Mouse (Mus musculus): ENCODE results near the gene S1pr5. TPM values are rescaled to one million over a fixed set of nuclear protein-coding genes. Genes with fewer than 3 reads are reported as not detected.
"Not testable (repeated sequence)": the region's sequence is repeated elsewhere in the genome, so short reads cannot be mapped to it uniquely, and the experiment has no call there.

The S1pr5 gene
- polyA plus RNA-seq, 1 experiment from 2014 or later: 0.07 TPM

- no peak for ATAC-seq (ENCODE audit: extremely low read depth, insufficient number of reproducible peaks, low FRiP score, low TSS enrichment)
- no peak overlapping the region for H3K4me2 ChIP-seq
- H3K4me3 ChIP-seq: no peak overlapping the region
- H3K9me3 ChIP-seq: no peaks in the 10 kb centered on the region
- 86% methylated on average over 5 of the region's 5 CpGs for WGBS
- H3K27me3 ChIP-seq (replicated peaks): no peaks in the 10 kb centered on the region
- no peak overlapping the region for H3K27ac ChIP-seq (replicated peaks)
- peaks cover 71% of the 10 kb centered on the region for H3K36me3 ChIP-seq
- H3K9ac ChIP-seq: no peak overlapping the region
- H3K4me1 ChIP-seq: peaks cover 21% of the 10 kb centered on the region
These were observed 35.3 kb upstream of the S1pr5 start for GRCm38 (mm10) chr9:21283591-21283990.

DNA sequence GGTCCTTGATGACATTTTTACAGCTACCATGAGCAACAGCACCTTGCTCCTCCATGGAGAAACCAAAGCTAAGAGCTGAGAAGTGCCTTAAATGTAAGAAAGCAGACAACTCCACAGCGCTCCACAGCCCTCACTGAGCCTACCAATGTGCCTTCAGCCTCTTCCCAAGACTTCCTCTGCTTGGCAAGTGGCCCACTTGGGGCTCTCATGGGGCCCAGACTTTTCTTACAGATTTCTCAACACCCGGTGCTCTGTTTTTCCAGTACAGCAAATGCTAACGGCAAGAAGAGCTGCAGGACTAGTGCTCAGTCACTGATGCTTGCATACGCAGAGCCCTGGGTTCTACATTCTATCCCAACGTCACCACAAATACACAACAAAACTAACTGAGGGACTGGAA lies 29.5 kb upstream of the S1pr5 start:
- Histone ChIP-seq H3K4me3 (no peak overlapping the region), H3K36me3 (peaks cover 100% of the 10 kb centered on the region), H3K4me1 (peaks cover 26% of the 10 kb centered on the region), H3K9me3 (no peaks in the 10 kb centered on the region), H3K9ac (no peak overlapping the region), H3K27ac (replicated peaks) (no peak overlapping the region), H3K27me3 (replicated peaks) (no peaks in the 10 kb centered on the region), H3K4me2 (no peak overlapping the region)
- ATAC-seq (ENCODE audit: extremely low read depth, insufficient number of reproducible peaks, low FRiP score, low TSS enrichment): no peak
- 89% methylated on average over 5 of the region's 5 CpGs for WGBS

GRCm38 (mm10) chr9:21276307-21276706 lies 28.1 kb upstream of the S1pr5 start:
- no peak overlapping the region for H3K27ac ChIP-seq (replicated peaks)
- WGBS: 86% methylated on average over 8 of the region's 8 CpGs

GRCm38 (mm10) chr9:21275727-21276126 lies 27.5 kb upstream of the S1pr5 start:
- WGBS: 80% methylated on average over 12 of the region's 12 CpGs
- Histone ChIP-seq H3K27ac (replicated peaks) (no peak overlapping the region), H3K9me3 (no peaks in the 10 kb centered on the region), H3K4me2 (no peak overlapping the region), H3K36me3 (peaks cover 100% of the 10 kb centered on the region), H3K27me3 (replicated peaks) (no peaks in the 10 kb centered on the region), H3K4me1 (peaks cover 26% of the 10 kb centered on the region), H3K4me3 (no peak overlapping the region), H3K9ac (no peak overlapping the region)
- no peak for ATAC-seq (ENCODE audit: extremely low read depth, insufficient number of reproducible peaks, low FRiP score, low TSS enrichment)

More at GRCm38 (mm10) chr9:21276307-21276706, 28.1 kb upstream of the S1pr5 start:
- Histone ChIP-seq H3K4me3 (no peak overlapping the region), H3K4me1 (peaks cover 26% of the 10 kb centered on the region), H3K36me3 (peaks cover 100% of the 10 kb centered on the region), H3K9me3 (no peaks in the 10 kb centered on the region), H3K4me2 (no peak overlapping the region), H3K9ac (no peak overlapping the region), H3K27me3 (replicated peaks) (no peaks in the 10 kb centered on the region)
- no peak for ATAC-seq (ENCODE audit: extremely low read depth, insufficient number of reproducible peaks, low FRiP score, low TSS enrichment)

GRCm38 (mm10) chr9:21275013-21275710 lies 26.9 kb upstream of the S1pr5 start:
- H3K4me1 ChIP-seq: peaks cover 26% of the 10 kb centered on the region
- H3K9ac ChIP-seq: no peak overlapping the region
- WGBS: 72% methylated on average over 7 of the region's 7 CpGs
- no peaks in the 10 kb centered on the region for H3K9me3 ChIP-seq
- H3K4me2 ChIP-seq: no peak overlapping the region
- ATAC-seq (ENCODE audit: extremely low read depth, insufficient number of reproducible peaks, low FRiP score, low TSS enrichment): no peak
- peak overlapping the region; percentile 50; the same call in 1 of the 2 replicates for H3K27ac ChIP-seq (replicated peaks)
- H3K27me3 ChIP-seq (replicated peaks): no peaks in the 10 kb centered on the region
- H3K4me3 ChIP-seq: no peak overlapping the region
- H3K36me3 ChIP-seq: peaks cover 100% of the 10 kb centered on the region

- WGBS: 49% methylated on average over 3 of the region's 3 CpGs
- Histone ChIP-seq H3K4me2 (no peak overlapping the region), H3K36me3 (peaks cover 100% of the 10 kb centered on the region), H3K9me3 (no peaks in the 10 kb centered on the region), H3K9ac (no peak overlapping the region), H3K4me3 (no peak overlapping the region), H3K27ac (replicated peaks) (peak overlapping the region; percentile 50), H3K27me3 (replicated peaks) (no peaks in the 10 kb centered on the region), H3K4me1 (peaks cover 26% of the 10 kb centered on the region)
- ATAC-seq (ENCODE audit: extremely low read depth, insufficient number of reproducible peaks, low FRiP score, low TSS enrichment): no peak
These were observed 26.1 kb upstream of the S1pr5 start for GRCm38 (mm10) chr9:21274336-21274735.

DNA sequence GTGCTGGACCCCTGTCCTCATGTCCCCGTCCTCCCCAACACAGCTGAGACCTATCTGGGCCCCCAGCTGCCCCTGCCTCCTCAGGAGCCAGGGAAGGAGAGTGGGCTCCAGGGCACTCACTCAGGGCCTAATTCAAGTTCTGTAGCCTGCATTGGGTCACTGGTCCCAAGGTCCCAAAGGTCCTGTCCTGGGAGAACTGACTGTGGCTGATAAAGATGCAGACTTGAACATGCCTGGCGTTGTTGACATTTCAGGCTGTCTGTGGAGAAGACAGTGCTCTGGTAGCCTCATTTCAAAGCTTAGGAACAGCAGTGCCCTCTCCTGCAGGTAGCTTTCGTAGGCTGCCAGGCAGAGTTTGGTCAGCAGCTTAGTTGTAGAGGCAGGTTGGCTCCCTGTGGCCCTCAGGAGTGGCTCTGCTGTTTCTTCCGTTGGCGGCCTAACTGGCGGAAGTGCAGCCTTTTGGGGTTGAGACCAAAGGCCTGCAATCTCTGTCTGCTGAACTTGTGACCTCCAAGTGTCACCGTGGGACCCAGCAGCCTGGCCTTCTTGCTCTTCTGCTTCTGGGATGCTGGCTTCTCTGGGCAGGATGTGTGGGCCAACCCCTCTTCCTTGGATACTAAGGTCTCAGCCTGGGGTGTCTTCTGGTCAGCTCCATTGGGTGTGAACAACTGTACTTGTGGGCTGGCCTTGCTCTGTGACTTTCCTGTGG lies 25.4 kb upstream of the S1pr5 start:
- Histone ChIP-seq H3K4me3 (no peak overlapping the region), H3K4me2 (no peak overlapping the region), H3K4me1 (peaks cover 23% of the 10 kb centered on the region), H3K9me3 (no peaks in the 10 kb centered on the region), H3K9ac (no peak overlapping the region; the same call in 1 of the 2 replicates), H3K36me3 (peaks cover 100% of the 10 kb centered on the region), H3K27ac (replicated peaks) (peak overlapping the region; percentile 50), H3K27me3 (replicated peaks) (no peaks in the 10 kb centered on the region)
- no peak for ATAC-seq (ENCODE audit: extremely low read depth, insufficient number of reproducible peaks, low FRiP score, low TSS enrichment)
- 62% methylated on average over 7 of the region's 7 CpGs for WGBS

DNA sequence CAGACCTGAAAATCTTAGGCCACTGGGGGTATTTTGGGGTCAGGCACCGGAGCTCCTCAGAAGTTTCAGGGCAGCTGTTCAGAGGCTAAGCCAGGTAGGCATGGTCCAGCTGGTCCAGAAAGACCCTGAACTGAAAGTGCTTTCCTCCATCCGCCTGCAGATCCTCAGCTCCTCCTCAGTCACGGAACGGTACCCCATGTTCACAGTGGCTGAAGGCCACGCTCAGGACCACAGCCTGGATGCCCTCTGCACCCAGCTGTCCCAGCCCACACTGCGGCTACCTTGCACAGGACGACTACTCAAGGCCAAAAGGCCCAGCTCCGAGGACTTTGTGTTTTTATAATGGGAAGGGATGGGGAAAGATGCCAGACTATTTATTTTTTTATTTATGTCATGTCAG lies 24.9 kb upstream of the S1pr5 start:
- H3K36me3 ChIP-seq: peaks cover 100% of the 10 kb centered on the region
- no peak for ATAC-seq (ENCODE audit: extremely low read depth, insufficient number of reproducible peaks, low FRiP score, low TSS enrichment)
- H3K9ac ChIP-seq: no peak overlapping the region
- H3K27me3 ChIP-seq (replicated peaks): no peaks in the 10 kb centered on the region
- no peak overlapping the region for H3K4me2 ChIP-seq
- no peak overlapping the region for H3K4me3 ChIP-seq
- H3K27ac ChIP-seq (replicated peaks): peak overlapping the region; percentile 50
- WGBS: 85% methylated on average over 8 of the region's 8 CpGs
- H3K4me1 ChIP-seq: peaks cover 23% of the 10 kb centered on the region
- no peaks in the 10 kb centered on the region for H3K9me3 ChIP-seq

DNA sequence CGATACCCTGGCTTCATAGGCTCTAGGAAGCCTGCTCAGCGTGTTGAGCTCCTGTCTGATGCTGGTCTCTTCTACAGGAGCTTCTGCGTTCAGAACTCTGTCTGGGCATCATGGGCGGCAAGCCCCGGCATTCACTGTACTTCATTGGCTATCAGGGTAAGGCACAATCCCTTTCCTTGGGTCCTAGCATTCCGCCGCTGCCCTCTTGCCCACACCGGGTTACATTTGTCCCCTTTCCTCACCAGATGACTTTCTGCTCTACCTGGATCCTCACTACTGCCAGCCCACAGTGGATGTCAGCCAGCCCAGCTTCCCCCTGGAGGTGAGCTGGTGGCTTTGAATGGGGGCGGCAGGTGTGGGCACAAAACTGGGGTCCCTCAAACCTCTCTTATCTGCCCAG lies 24.1 kb upstream of the S1pr5 start:
- peaks cover 29% of the 10 kb centered on the region for H3K4me1 ChIP-seq
- no peak overlapping the region for H3K4me2 ChIP-seq
- no peak overlapping the region for H3K4me3 ChIP-seq
- no peaks in the 10 kb centered on the region for H3K9me3 ChIP-seq
- no peaks in the 10 kb centered on the region for H3K27me3 ChIP-seq (replicated peaks)
- no peak overlapping the region for H3K9ac ChIP-seq
- no peak overlapping the region for H3K27ac ChIP-seq (replicated peaks)
- WGBS: 89% methylated on average over 9 of the region's 9 CpGs
- peaks cover 98% of the 10 kb centered on the region for H3K36me3 ChIP-seq
- no peak for ATAC-seq (ENCODE audit: extremely low read depth, insufficient number of reproducible peaks, low FRiP score, low TSS enrichment)

DNA sequence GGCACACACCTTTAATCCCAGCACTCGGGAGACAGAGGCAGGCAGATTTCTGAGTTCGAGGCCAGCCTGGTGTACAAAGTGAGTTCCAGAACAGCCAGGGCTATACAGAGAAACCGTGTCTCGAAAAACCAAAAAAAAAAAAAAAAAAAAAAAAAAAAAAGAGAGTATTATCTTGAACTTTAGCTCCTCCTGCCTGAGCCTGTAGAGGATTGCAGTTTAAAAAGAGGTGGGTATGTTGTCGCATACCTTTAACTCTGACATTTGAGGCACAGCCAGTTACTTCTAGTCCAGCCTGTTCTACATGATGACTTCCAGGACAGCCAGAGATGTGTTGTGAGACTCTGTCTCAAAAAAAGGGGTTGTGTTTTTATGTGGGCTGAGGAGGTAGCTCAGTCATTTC lies 21.3 kb upstream of the S1pr5 start:
- not testable (repeated sequence) for H3K4me2 ChIP-seq; H3K9ac ChIP-seq; H3K4me3 ChIP-seq; ATAC-seq (ENCODE audit: extremely low read depth, insufficient number of reproducible peaks, low FRiP score, low TSS enrichment); H3K27ac ChIP-seq (replicated peaks); H3K27me3 ChIP-seq (replicated peaks); H3K9me3 ChIP-seq
- H3K4me1 ChIP-seq: peaks cover 42% of the 10 kb centered on the region
- WGBS: 76% methylated on average over 5 of the region's 5 CpGs
- peaks cover 79% of the 10 kb centered on the region for H3K36me3 ChIP-seq

DNA sequence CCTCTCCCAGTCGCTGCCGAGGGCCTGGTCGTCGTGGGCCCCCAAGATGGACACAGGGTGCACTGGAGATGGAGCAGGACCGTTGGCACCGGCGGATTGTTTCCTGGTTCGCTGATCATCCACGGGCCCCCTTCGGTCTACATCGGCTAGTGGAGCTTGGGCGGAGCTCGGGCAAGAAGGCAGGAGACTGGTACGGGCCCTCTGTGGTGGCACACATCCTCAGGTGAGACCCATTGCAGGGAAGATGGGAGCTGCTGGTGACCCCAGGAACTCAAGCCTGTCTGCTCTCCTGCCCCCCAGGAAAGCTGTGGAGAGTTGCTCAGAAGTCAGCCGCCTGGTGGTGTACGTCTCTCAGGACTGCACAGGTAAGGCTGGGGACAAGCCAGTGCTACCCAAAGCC lies 20.1 kb upstream of the S1pr5 start:
- ATAC-seq (ENCODE audit: extremely low read depth, insufficient number of reproducible peaks, low FRiP score, low TSS enrichment): no peak
- H3K27me3 ChIP-seq (replicated peaks): no peaks in the 10 kb centered on the region
- H3K9ac ChIP-seq: no peak overlapping the region
- no peaks in the 10 kb centered on the region for H3K9me3 ChIP-seq
- H3K36me3 ChIP-seq: peaks cover 67% of the 10 kb centered on the region
- no peak overlapping the region for H3K4me3 ChIP-seq
- WGBS: 92% methylated on average over 16 of the region's 16 CpGs
- peaks cover 33% of the 10 kb centered on the region for H3K4me1 ChIP-seq
- no peak overlapping the region for H3K4me2 ChIP-seq
- H3K27ac ChIP-seq (replicated peaks): no peak overlapping the region

- Histone ChIP-seq H3K36me3 (peaks cover 52% of the 10 kb centered on the region), H3K4me1 (peaks cover 31% of the 10 kb centered on the region), H3K27ac (replicated peaks) (no peak overlapping the region), H3K4me2 (peak overlapping the region; percentile 84), H3K4me3 (peak overlapping the region; percentile 79), H3K9me3 (no peaks in the 10 kb centered on the region), H3K27me3 (replicated peaks) (no peaks in the 10 kb centered on the region), H3K9ac (peak overlapping the region; percentile 91)
- WGBS: 77% methylated on average over 5 of the region's 5 CpGs
- no peak for ATAC-seq (ENCODE audit: extremely low read depth, insufficient number of reproducible peaks, low FRiP score, low TSS enrichment)
These were observed 18.6 kb upstream of the S1pr5 start for GRCm38 (mm10) chr9:21266889-21267288.
